Mouse (Mus musculus): ENCODE data around the gene Vrk1.

The Vrk1 gene

GRCm38 (mm10) chr12:106040259-106040658, 30.2 kb downstream of the Vrk1 start:
- in situ Hi-C loops (cut with MboI; ENCODE audit: low sequenced_read_pairs) = no loop called here

DNA sequence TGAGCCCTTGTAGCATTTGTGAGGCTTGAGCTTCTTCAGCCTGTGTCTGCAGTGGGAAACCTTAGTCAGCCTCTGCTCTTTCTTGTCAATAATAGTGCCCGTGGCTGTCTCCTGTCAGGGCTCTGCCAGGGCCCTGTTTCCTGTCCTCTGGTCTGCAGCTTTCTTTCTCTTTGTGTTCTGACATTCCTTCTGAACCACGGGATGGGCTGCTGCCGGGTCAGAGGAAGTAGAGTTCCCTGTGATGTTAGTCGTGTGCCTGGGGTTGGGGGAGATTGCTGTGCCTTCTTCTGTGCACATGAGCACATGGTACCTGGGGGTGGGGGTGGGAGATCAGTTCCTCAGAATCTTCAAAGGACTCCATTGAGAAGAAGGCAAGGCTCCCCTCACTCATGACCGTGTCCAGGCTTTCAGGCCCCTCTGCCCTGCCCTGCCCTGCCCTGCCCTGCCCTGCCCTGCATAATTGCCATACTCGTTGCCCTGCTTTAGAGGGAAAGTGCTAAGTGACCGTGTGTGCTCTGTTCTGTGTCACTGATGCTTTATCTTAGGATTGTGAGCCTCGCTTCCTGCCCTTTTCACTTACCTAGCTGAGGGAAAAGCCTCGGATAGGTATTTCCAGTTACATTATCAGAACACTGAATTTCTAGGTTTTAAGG, 36.2 kb downstream of the Vrk1 start:
- in situ Hi-C loops (cut with MboI; ENCODE audit: low sequenced_read_pairs) = no loop called here

DNA sequence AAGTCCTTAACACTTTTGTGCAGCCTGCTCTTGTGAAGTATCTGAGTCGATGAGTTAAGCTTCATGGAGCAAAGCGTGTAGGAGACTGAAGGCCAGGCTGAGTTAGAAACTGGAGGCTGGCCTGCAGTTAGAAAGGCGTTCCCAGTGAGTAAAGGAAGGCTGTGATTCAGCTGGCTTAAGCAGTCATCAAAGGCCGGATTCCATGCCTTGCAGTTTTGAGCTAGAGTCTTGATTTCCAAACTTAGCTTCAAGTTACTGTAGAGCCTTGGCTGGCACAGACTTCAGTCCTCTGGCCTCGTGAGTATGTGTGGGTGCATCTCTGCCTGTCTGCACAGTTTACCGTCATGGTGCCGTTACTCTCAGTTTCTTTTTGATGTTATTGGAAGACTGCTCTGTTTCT, 42.2 kb downstream of the Vrk1 start:
- in situ Hi-C loops (cut with MboI; ENCODE audit: low sequenced_read_pairs) = loop anchor here (25.0 kb wide), 1 partner anchor 190 kb away; no protein-coding TSS in a partner anchor

DNA sequence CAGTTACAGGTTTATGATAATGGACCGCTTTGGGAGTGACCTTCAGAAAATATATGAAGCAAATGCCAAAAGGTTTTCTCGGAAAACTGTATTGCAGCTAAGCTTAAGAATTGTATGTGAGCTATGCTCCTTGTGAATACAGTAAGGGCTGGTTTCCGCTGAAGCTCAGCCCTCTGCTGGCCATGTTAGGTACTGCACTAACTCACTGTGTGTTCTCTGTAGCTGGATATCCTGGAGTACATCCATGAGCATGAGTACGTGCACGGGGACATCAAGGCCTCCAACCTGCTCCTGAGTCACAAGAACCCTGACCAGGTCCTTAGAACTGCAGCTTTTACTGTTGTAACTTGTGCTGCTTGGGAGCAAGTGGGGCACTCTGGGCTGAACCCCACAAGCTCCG, 45.8 kb downstream of the Vrk1 start:
- in situ Hi-C loops (cut with MboI; ENCODE audit: low sequenced_read_pairs) = loop anchor here (25.0 kb wide), 1 partner anchor 193 kb away; no protein-coding TSS in a partner anchor

GRCm38 (mm10) chr12:106059873-106060573, 50.0 kb downstream of the Vrk1 start:
- in situ Hi-C loops (cut with MboI; ENCODE audit: low sequenced_read_pairs) = loop anchor here (25.0 kb wide), 1 partner anchor 198 kb away; no protein-coding TSS in a partner anchor

GRCm38 (mm10) chr12:106070434-106071155, 60.6 kb downstream of the Vrk1 start:
- in situ Hi-C loops (cut with MboI; ENCODE audit: low sequenced_read_pairs) = loop anchor here (25.0 kb wide), 1 partner anchor 208 kb away; no protein-coding TSS in a partner anchor

GRCm38 (mm10) chr12:106071575-106072166, 61.6 kb downstream of the Vrk1 start:
- in situ Hi-C loops (cut with MboI; ENCODE audit: low sequenced_read_pairs) = loop anchor here (25.0 kb wide), 1 partner anchor 209 kb away; no protein-coding TSS in a partner anchor

DNA sequence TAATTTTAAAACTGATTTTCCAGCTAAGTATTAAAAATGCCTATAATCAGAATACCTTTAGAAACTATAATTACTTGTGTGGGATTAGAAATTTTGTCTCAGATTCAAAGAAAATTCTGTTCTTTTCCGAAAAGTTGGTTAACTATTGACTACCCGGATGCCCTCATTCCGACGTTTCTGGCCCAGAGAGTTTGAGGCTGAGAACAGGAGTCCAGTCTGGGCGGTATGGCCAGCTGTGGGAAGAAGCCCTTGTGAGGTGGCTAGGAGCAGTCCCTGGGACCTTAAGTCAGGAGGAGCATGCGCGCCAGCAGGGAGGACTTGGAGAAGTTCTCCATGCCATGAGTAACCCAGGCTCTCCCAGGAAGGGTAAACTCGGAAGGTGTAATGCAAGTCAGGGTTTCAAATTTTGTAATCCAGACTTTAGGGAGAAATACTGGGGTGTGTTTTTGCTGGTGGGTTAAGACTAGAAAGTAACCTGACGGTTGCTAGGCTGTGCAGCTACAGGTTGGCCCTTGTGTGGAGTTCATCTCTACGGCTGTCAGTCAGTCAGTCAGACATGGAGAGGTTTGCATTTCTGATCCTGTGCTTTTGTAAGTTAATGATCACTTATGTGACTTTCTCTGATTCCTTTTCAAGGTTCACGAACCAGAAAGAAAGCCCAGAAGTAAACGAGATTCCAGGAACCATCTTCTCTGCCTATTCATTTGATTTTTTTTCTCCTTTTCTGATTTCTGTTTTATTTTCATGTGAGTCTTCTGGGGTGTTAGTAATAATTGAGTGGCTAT, 64.5 kb downstream of the Vrk1 start:
- in situ Hi-C loops (cut with MboI; ENCODE audit: low sequenced_read_pairs) = loop anchor here (25.0 kb wide), 1 partner anchor 212 kb away; no protein-coding TSS in a partner anchor

DNA sequence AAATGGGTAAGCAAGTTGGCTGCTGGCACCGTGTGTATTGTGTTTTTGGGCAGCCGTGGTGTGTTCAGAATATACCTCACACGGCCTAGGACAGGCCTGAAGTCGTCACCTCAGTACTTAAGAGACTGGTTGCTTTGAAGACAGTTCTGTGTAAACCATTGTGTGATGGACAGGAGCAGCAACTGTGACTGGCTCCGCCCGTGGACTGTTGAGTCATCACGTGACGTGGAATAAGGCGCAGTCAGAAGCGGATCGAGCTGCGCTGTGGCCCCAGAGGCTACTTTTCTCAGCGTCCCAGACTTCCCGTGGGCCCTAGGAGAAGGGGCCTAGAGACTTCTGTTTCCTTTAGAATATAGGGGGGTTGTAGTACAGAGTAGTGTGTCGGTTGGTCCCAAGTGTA, 66.1 kb downstream of the Vrk1 start:
- in situ Hi-C loops (cut with MboI; ENCODE audit: low sequenced_read_pairs) = no loop called here

GRCm38 (mm10) chr12:106080511-106080910, 70.5 kb downstream of the Vrk1 start:
- in situ Hi-C loops (cut with MboI; ENCODE audit: low sequenced_read_pairs) = no loop called here

GRCm38 (mm10) chr12:106080945-106081747, 71.1 kb downstream of the Vrk1 start:
- in situ Hi-C loops (cut with MboI; ENCODE audit: low sequenced_read_pairs) = no loop called here

GRCm38 (mm10) chr12:106081748-106082140, 71.7 kb downstream of the Vrk1 start:
- in situ Hi-C loops (cut with MboI; ENCODE audit: low sequenced_read_pairs) = no loop called here

DNA sequence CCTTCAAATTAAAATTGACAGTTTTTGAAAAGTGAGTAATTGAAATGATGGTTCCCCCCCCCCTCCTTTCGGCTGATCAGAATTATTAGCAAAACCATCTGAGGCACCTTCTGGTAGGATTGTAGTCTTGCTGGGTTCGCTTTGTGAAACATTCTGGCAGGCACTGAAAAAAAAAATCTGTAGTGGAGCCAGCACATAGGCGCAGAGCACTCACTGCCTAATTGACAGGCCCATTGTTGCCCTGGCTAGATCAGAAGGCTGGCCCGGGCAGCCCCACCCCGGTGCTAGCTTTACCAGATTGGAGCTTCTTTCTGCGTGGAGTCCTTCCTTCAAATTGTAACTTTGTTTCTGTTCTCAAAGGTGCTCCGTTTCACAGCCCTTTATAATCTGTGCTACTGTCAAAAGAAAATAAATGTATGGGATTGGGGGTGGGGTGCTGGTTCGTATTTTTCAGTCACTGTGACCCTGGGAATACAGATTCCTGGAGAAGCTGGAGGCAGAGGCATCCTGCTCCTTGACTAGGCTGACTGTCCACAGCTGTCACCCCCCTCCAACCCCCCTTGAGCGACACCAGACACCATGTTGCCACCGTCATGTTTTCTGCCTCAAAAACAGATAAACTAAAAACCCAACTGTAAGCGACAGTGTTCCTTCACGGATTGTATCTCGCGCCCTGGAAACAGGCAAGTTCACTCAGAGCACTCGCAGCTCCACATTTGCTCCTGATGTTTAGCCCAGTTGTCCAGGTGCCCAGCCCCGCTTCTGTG, 72.3 kb downstream of the Vrk1 start:
- in situ Hi-C loops (cut with MboI; ENCODE audit: low sequenced_read_pairs) = no loop called here

GRCm38 (mm10) chr12:106082958-106083381, 72.9 kb downstream of the Vrk1 start:
- in situ Hi-C loops (cut with MboI; ENCODE audit: low sequenced_read_pairs) = no loop called here

DNA sequence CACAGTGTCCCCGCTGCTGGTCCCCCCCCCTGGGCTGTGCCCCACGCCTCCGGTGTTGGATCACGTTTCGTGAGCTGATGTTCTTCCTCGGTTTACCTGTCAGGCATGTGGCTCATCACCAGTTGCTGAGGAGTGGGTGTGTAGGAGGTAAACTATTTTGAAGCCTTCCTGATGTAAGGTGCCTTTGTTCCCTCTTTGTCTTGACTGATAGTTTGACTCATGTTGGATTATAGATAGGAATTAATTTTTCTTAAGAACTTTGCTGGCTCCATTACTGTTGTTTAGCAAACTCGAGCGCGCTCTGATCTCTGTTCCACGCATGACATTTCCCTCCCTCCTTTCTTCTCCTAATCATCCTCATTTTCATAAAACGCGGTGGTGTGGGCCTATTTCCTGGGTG, 74.1 kb downstream of the Vrk1 start:
- in situ Hi-C loops (cut with MboI; ENCODE audit: low sequenced_read_pairs) = no loop called here

- in situ Hi-C loops (cut with MboI; ENCODE audit: low sequenced_read_pairs) = no loop called here
These were observed 84.8 kb downstream of the Vrk1 start for GRCm38 (mm10) chr12:106094827-106095226.

DNA sequence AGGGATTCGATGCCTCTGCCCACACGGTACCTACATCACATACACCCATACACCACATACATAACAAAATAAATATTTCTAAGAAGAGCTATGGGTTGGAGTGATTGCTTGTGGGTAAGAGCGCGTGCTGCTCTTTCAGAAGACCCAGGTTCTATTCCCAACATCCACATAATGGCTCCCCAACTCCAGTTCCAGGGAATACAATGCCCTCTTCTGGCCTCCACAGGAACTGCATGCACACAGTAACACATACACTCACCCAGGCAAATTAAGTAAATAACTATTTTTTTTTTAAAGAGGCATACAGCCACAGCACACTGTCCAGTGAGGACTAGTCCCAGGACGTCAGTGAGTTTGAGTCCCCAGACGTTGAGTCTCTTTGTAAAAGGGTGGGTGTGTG, 92.0 kb downstream of the Vrk1 start:
- in situ Hi-C loops (cut with MboI; ENCODE audit: low sequenced_read_pairs) = no loop called here

GRCm38 (mm10) chr12:106102726-106103643, 93.0 kb downstream of the Vrk1 start:
- in situ Hi-C loops (cut with MboI; ENCODE audit: low sequenced_read_pairs) = no loop called here

Measured in CH12F3 (cell line).